Mouse (Mus musculus): ENCODE results near the gene Mindy2. TPM values are rescaled to one million over a fixed set of nuclear protein-coding genes. Genes with fewer than 3 reads are reported as not detected.

Mindy2 gene
- polyA plus RNA-seq, 1 experiment from 2014 or later, result 18.5 TPM

- peak; percentile 45 for ATAC-seq (ENCODE audit: insufficient read depth)
- peak overlapping the region; percentile 99 for H3K27ac ChIP-seq (replicated peaks)
- WGBS (ENCODE audit: insufficient replicate concordance), result under 1% methylated on average over 101 of the region's 103 CpGs
- no peaks in the 10 kb centered on the region for H3K27me3 ChIP-seq
- H3K4me1 ChIP-seq (replicated peaks), result peaks cover 45% of the 10 kb centered on the region
- peak overlapping the region; percentile 100 for H3K9ac ChIP-seq
- H3K4me2 ChIP-seq, result peak overlapping the region; percentile 68
- H3K9me3 ChIP-seq (replicated peaks), result no peaks in the 10 kb centered on the region
- H3K36me3 ChIP-seq (replicated peaks), result peaks cover 4% of the 10 kb centered on the region; the same call in 1 of the 2 replicates
- H3K4me3 ChIP-seq (replicated peaks), result peak overlapping the region; percentile 100
These were observed 22.4 kb upstream of the Mindy2 start for GRCm38 (mm10) chr9:70679132-70680091.

- under 1% methylated on average over 48 of the region's 48 CpGs for WGBS (ENCODE audit: insufficient replicate concordance)
- H3K36me3 ChIP-seq (replicated peaks), result peaks cover 4% of the 10 kb centered on the region; the same call in 1 of the 2 replicates
- H3K4me2 ChIP-seq, result peak within 1 kb of the TSS; percentile 84
- peaks cover 44% of the 10 kb centered on the region for H3K4me1 ChIP-seq (replicated peaks)
- H3K9ac ChIP-seq, result peak within 1 kb of the TSS; percentile 100
- H3K9me3 ChIP-seq (replicated peaks), result no peaks in the 10 kb centered on the region
- H3K27me3 ChIP-seq, result no peaks in the 10 kb centered on the region
- peak within 1 kb of the TSS; percentile 100 for H3K4me3 ChIP-seq (replicated peaks)
- ATAC-seq (ENCODE audit: insufficient read depth), result peak; percentile 97
- peak within 1 kb of the TSS; percentile 99 for H3K27ac ChIP-seq (replicated peaks)
These were observed 21.7 kb upstream of the Mindy2 start, which contains the start of gene Adam10 for GRCm38 (mm10) chr9:70678682-70679131. Gene Adam10, plus strand, starts transcription at chr9:70678997.

- H3K27me3 ChIP-seq, result no peaks in the 10 kb centered on the region
- no peak overlapping the region for H3K9ac ChIP-seq
- ATAC-seq (ENCODE audit: insufficient read depth), result no peak
- H3K27ac ChIP-seq (replicated peaks), result peak overlapping the region; percentile 52
- 78% methylated on average over 5 of the region's 5 CpGs for WGBS (ENCODE audit: insufficient replicate concordance)
- no peak overlapping the region for H3K4me2 ChIP-seq
- H3K9me3 ChIP-seq (replicated peaks), result no peaks in the 10 kb centered on the region
- no peaks in the 10 kb centered on the region for H3K36me3 ChIP-seq (replicated peaks)
- H3K4me3 ChIP-seq (replicated peaks), result no peak overlapping the region
- H3K4me1 ChIP-seq (replicated peaks), result peaks cover 48% of the 10 kb centered on the region
These were observed 19.0 kb upstream of the Mindy2 start for GRCm38 (mm10) chr9:70675961-70676360.

GRCm38 (mm10) chr9:70675117-70675516, 18.1 kb upstream of the Mindy2 start:
- Histone ChIP-seq H3K4me1 (replicated peaks) (peaks cover 53% of the 10 kb centered on the region), H3K4me3 (replicated peaks) (no peak overlapping the region), H3K36me3 (replicated peaks) (no peaks in the 10 kb centered on the region), H3K27ac (replicated peaks) (peak overlapping the region; percentile 34), H3K9ac (no peak overlapping the region), H3K4me2 (no peak overlapping the region), H3K27me3 (no peaks in the 10 kb centered on the region), H3K9me3 (replicated peaks) (no peaks in the 10 kb centered on the region)
- WGBS (ENCODE audit: insufficient replicate concordance), result 58% methylated on average over 4 of the region's 4 CpGs
- ATAC-seq (ENCODE audit: insufficient read depth), result no peak

- Histone ChIP-seq H3K4me3 (replicated peaks) (no peak overlapping the region), H3K9me3 (replicated peaks) (no peaks in the 10 kb centered on the region), H3K27me3 (no peaks in the 10 kb centered on the region), H3K36me3 (replicated peaks) (no peaks in the 10 kb centered on the region), H3K9ac (no peak overlapping the region), H3K4me1 (replicated peaks) (peaks cover 66% of the 10 kb centered on the region), H3K27ac (replicated peaks) (no peak overlapping the region), H3K4me2 (no peak overlapping the region)
- 85% methylated on average over 4 of the region's 4 CpGs for WGBS (ENCODE audit: insufficient replicate concordance)
- ATAC-seq (ENCODE audit: insufficient read depth), result no peak
These were observed 16.7 kb upstream of the Mindy2 start for GRCm38 (mm10) chr9:70673656-70674055.

- peaks cover 69% of the 10 kb centered on the region for H3K4me1 ChIP-seq (replicated peaks)
These were observed 15.0 kb upstream of the Mindy2 start for GRCm38 (mm10) chr9:70671772-70672579.

GRCm38 (mm10) chr9:70671278-70671677, 14.3 kb upstream of the Mindy2 start:
- 36% methylated on average over 6 of the region's 6 CpGs for WGBS (ENCODE audit: insufficient replicate concordance)
- 0 out of 2 replicates have a peak, but pooled peaks have one; percentile 12 for ATAC-seq (ENCODE audit: insufficient read depth)
- H3K4me3 ChIP-seq (replicated peaks), result 0 out of 2 replicates have a peak overlapping the region, but pooled peaks have one; percentile 4
- no peaks in the 10 kb centered on the region for H3K9me3 ChIP-seq (replicated peaks)
- H3K27me3 ChIP-seq, result no peaks in the 10 kb centered on the region
- 0 out of 2 replicates have a peak overlapping the region, but pooled peaks have one; percentile 39 for H3K9ac ChIP-seq
- H3K4me1 ChIP-seq (replicated peaks), result peaks cover 68% of the 10 kb centered on the region
- H3K36me3 ChIP-seq (replicated peaks), result 0 out of 2 replicates have a peak, but pooled peaks cover 3% of the 10 kb centered on the region
- H3K4me2 ChIP-seq, result peak overlapping the region; percentile 49
- peak overlapping the region; percentile 98 for H3K27ac ChIP-seq (replicated peaks)

More at GRCm38 (mm10) chr9:70671772-70672579, 15.0 kb upstream of the Mindy2 start:
- 0 out of 2 replicates have a peak, but pooled peaks cover 3% of the 10 kb centered on the region for H3K36me3 ChIP-seq (replicated peaks)
- H3K4me2 ChIP-seq, result peak overlapping the region; percentile 49
- no peaks in the 10 kb centered on the region for H3K9me3 ChIP-seq (replicated peaks)
- H3K9ac ChIP-seq, result peak overlapping the region; percentile 28; the same call in 1 of the 2 replicates
- H3K27me3 ChIP-seq, result no peaks in the 10 kb centered on the region
- H3K4me3 ChIP-seq (replicated peaks), result no peak overlapping the region
- ATAC-seq (ENCODE audit: insufficient read depth), result no peak
- 23% methylated on average over 10 of the region's 10 CpGs for WGBS (ENCODE audit: insufficient replicate concordance)
- peak overlapping the region; percentile 98 for H3K27ac ChIP-seq (replicated peaks)

- 20% methylated on average over 6 of the region's 6 CpGs for WGBS (ENCODE audit: insufficient replicate concordance)
- Histone ChIP-seq H3K9ac (peak overlapping the region; percentile 53), H3K4me1 (replicated peaks) (peaks cover 59% of the 10 kb centered on the region), H3K9me3 (replicated peaks) (no peaks in the 10 kb centered on the region), H3K27me3 (no peaks in the 10 kb centered on the region), H3K4me2 (peak overlapping the region; percentile 52), H3K4me3 (replicated peaks) (no peak overlapping the region), H3K27ac (replicated peaks) (peak overlapping the region; percentile 98), H3K36me3 (replicated peaks) (0 out of 2 replicates have a peak, but pooled peaks cover 4% of the 10 kb centered on the region)
- peak; percentile 73 for ATAC-seq (ENCODE audit: insufficient read depth)
These were observed 13.4 kb upstream of the Mindy2 start for GRCm38 (mm10) chr9:70670381-70670780.

GRCm38 (mm10) chr9:70669197-70669596, 12.2 kb upstream of the Mindy2 start:
- H3K9me3 ChIP-seq (replicated peaks), result no peaks in the 10 kb centered on the region
- peak overlapping the region; percentile 15; the same call in 1 of the 2 replicates for H3K4me3 ChIP-seq (replicated peaks)
- 9% methylated on average over 2 of the region's 2 CpGs for WGBS (ENCODE audit: insufficient replicate concordance)
- H3K4me2 ChIP-seq, result peak overlapping the region; percentile 52
- peak; percentile 88 for ATAC-seq (ENCODE audit: insufficient read depth)
- H3K36me3 ChIP-seq (replicated peaks), result peaks cover 12% of the 10 kb centered on the region; the same call in 1 of the 2 replicates
- no peaks in the 10 kb centered on the region for H3K27me3 ChIP-seq
- peak overlapping the region; percentile 30 for H3K9ac ChIP-seq
- peak overlapping the region; percentile 98 for H3K27ac ChIP-seq (replicated peaks)
- peaks cover 52% of the 10 kb centered on the region for H3K4me1 ChIP-seq (replicated peaks)

GRCm38 (mm10) chr9:70668048-70668447, 11.1 kb upstream of the Mindy2 start:
- Histone ChIP-seq H3K4me1 (replicated peaks) (peaks cover 49% of the 10 kb centered on the region), H3K27ac (replicated peaks) (peak overlapping the region; percentile 64), H3K9me3 (replicated peaks) (no peaks in the 10 kb centered on the region), H3K9ac (no peak overlapping the region), H3K36me3 (replicated peaks) (peaks cover 12% of the 10 kb centered on the region; the same call in 1 of the 2 replicates), H3K4me3 (replicated peaks) (no peak overlapping the region), H3K27me3 (no peaks in the 10 kb centered on the region), H3K4me2 (no peak overlapping the region)
- ATAC-seq (ENCODE audit: insufficient read depth), result no peak
